Mouse (Mus musculus) right cerebral cortex, postnatal 25 days (tissue): ENCODE results near the gene Vmn1r59.
"Not testable (repeated sequence)": the region's sequence is repeated elsewhere in the genome, so short reads cannot be mapped to it uniquely, and the experiment has no call there.

Source experiments
- DNase-seq: peaks from one replicate; pipeline ENCODE4 v3.0.0; 2022

Gene Vmn1r59

DNA sequence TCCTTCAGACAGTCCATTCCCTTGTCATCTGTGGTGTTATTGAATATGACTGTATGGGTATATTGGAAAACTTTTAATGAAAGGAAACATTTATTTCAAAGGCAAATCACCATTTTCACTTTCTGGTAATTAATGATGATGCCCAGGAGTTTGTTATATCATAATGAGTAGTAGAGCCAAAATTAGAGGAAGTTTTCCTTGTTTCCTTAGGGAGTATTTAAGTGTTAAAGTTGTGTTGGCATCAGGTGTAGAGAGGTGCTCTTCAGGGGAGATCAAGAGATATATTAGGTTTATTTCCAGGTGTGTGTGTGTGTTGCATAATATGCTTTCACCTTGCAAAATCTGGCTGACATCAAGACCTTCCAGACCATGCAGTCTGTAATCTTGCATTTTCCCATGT is at the start of gene Vmn1r59:
Gene Vmn1r59, minus strand, starts transcription at position 101 of the 400 bp plus-strand sequence.
- no peak for DNase-seq

DNA sequence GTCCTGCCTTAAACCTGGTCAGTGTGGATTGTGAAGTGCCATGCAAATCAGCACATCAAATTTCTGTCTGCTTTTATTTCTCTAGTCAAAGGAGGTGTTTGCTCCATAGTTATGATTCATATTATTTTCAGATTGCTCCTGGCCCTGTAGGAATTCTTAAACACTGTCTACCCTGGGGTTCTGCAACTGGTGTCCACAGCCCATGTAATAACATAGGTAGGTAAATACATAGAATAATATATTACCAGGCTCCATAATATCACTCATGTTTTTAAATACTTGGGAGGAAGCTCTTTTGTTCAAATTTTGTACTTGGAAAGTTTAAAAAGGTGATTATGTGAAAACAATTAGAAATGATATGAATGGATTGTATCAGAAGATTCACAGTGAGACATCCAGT is 37.3 kb upstream of the Vmn1r59 start, which contains the start of gene Vmn2r28:
Gene Vmn2r28, minus strand, starts transcription at position 101 of the 400 bp plus-strand sequence.
- DNase-seq = not testable (repeated sequence)

DNA sequence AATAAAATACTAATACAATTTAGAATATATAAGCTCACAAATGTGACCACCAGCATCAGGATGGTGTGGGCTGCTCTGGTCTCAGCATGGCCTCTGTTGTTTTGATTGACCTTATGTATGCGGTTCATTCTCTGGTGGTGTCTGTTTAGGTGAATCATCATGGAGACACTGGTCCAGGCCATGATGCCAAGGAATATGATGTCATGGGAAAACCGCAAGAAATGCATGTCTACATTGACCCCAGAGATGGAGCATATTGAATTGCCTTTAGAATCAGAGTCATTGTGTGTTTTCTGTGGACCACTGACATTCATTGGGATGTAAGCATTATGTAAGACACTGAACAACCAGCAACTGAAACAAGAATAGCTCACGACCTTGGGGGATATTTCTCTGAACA is 2.6 kb downstream of the Vmn1r59 start:
- DNase-seq = not testable (repeated sequence)

GRCm38 (mm10) chr7:5448627-5449026 is 7.9 kb downstream of the Vmn1r59 start:
- DNase-seq = no peak

DNA sequence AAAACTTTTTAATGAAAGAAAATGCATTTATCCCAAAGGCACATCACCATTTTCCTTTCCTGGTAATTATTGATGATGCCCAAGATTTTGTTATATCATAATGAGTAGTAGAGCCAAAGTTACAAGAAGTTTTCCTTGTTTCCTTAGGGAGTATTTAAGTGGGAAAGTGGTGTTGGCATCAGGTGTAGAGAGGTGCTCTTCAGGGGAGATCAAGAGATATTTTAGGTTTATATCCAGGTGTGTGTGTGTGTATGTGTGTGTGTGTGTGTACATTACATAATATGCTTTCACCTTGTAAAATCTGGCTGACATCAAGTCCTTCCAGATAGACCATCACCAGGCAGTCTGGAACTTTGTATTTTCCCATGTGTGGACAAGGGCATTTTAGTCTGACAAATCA is 43.3 kb downstream of the Vmn1r59 start, which contains the start of gene Vmn1r58:
Gene Vmn1r58, minus strand, starts transcription at position 101 of the 400 bp plus-strand sequence.
- not testable (repeated sequence) for DNase-seq

DNA sequence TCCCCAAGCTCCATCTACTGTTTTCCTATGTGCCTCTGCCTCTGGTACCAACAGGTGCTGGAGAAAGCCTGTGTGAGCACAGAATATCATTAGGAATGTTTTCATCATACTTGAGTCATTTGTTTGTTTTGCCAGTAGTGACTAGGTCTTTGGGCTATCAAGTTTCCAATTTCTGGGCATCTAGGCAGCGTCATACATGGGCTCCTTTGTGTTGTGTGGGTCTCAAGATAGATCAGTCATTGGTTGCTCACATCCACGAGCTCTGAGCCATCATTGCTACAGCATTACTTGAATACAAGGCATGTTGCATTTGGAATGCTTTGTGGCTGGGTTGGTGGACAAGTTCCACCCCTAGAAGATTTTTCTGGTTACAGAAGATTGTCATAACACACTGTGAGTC is 50.4 kb downstream of the Vmn1r59 start:
- DNase-seq = no peak
